Mouse (Mus musculus): Measurements from ENCODE around the gene Rara. TPM values are rescaled to one million over a fixed set of nuclear protein-coding genes. Genes with fewer than 3 reads are reported as not detected.

The Rara gene
- polyA plus RNA-seq, 1 experiment: 27.3 TPM

- H3K4me3 ChIP-seq: no peak overlapping the region
- no peaks in the 10 kb centered on the region for H3K79me2 ChIP-seq (ENCODE audit: control insufficient read depth, insufficient read depth)
- no peak overlapping the region for H3ac ChIP-seq (ENCODE audit: control insufficient read depth, insufficient read length)
- H3K27me3 ChIP-seq (ENCODE audit: control insufficient read depth, insufficient read depth, insufficient read length): no peaks in the 10 kb centered on the region
- TF ChIP-seq POLR2A (IDR thresholded peaks at IDR 0.05; ENCODE audit: insufficient read length, low read depth) (no peak), POLR2AphosphoS2 (IDR thresholded peaks at IDR 0.05; ENCODE audit: insufficient read length, low read depth) (no peak), SRF (IDR thresholded peaks at IDR 0.05; ENCODE audit: control insufficient read depth, insufficient read length, low read depth) (no peak), USF1 (IDR thresholded peaks at IDR 0.05; ENCODE audit: low read depth) (no peak), E2F4 (IDR thresholded peaks at IDR 0.05; ENCODE audit: insufficient read depth) (no peak), MYOD1 (IDR thresholded peaks at IDR 0.05; ENCODE audit: control insufficient read depth in 1 of 3, insufficient read length in 2 of 3, low read depth in 2 of 3) (no peak), TCF12 (IDR thresholded peaks at IDR 0.05; ENCODE audit: insufficient read depth, poor library complexity, severe bottlenecking) (no peak), TCF3 (IDR thresholded peaks at IDR 0.05; ENCODE audit: insufficient read length, low read depth) (no peak)
- no peak overlapping the region for H3K4me2 ChIP-seq (ENCODE audit: low read depth)
- H3K36me3 ChIP-seq (ENCODE audit: control insufficient read depth, insufficient read depth): no peaks in the 10 kb centered on the region
Measured at GRCm38 (mm10) chr11:98924633-98925175, 2.9 kb upstream of the Rara start.

GRCm38 (mm10) chr11:98925265-98925721, 2.3 kb upstream of the Rara start:
- no peak overlapping the region for H3K4me3 ChIP-seq
- no peaks in the 10 kb centered on the region for H3K79me2 ChIP-seq (ENCODE audit: control insufficient read depth, insufficient read depth)
- H3K4me2 ChIP-seq (ENCODE audit: low read depth): peak overlapping the region; percentile 2
- no peak for TF ChIP-seq TCF12 (IDR thresholded peaks at IDR 0.05; ENCODE audit: insufficient read depth, poor library complexity, severe bottlenecking)
- TF ChIP-seq MAX (IDR thresholded peaks at IDR 0.05; ENCODE audit: low read depth): no peak
- TF ChIP-seq MYOG (IDR thresholded peaks at IDR 0.05; ENCODE audit: control insufficient read depth in 1 of 3, insufficient read depth in 1 of 3, insufficient read length in 2 of 3, low read depth in 2 of 3): no peak
- TF ChIP-seq POLR2A (IDR thresholded peaks at IDR 0.05; ENCODE audit: insufficient read length, low read depth): no peak
- TF ChIP-seq SRF (IDR thresholded peaks at IDR 0.05; ENCODE audit: control insufficient read depth, insufficient read length, low read depth): no peak
- no peak for TF ChIP-seq POLR2AphosphoS2 (IDR thresholded peaks at IDR 0.05; ENCODE audit: insufficient read length, low read depth)
- no peak for TF ChIP-seq USF1 (IDR thresholded peaks at IDR 0.05; ENCODE audit: low read depth)
- no peak for TF ChIP-seq CEBPB (IDR thresholded peaks at IDR 0.05; ENCODE audit: insufficient read depth, poor library complexity, severe bottlenecking)
- TF ChIP-seq MYOD1 (IDR thresholded peaks at IDR 0.05; ENCODE audit: control insufficient read depth in 1 of 3, insufficient read length in 2 of 3, low read depth in 2 of 3): no peak
- no peak for TF ChIP-seq TCF3 (IDR thresholded peaks at IDR 0.05; ENCODE audit: insufficient read length, low read depth)
- no peaks in the 10 kb centered on the region for H3K27me3 ChIP-seq (ENCODE audit: control insufficient read depth, insufficient read depth, insufficient read length)
- H3K36me3 ChIP-seq (ENCODE audit: control insufficient read depth, insufficient read depth): no peaks in the 10 kb centered on the region
- no peak overlapping the region for H3ac ChIP-seq (ENCODE audit: control insufficient read depth, insufficient read length)

GRCm38 (mm10) chr11:98925868-98926311, 1.7 kb upstream of the Rara start:
- Histone ChIP-seq H3K79me2 (ENCODE audit: control insufficient read depth, insufficient read depth) (no peaks in the 10 kb centered on the region), H3K4me2 (ENCODE audit: low read depth) (peak overlapping the region; percentile 2), H3K4me3 (no peak overlapping the region), H3ac (ENCODE audit: control insufficient read depth, insufficient read length) (no peak overlapping the region), H3K36me3 (ENCODE audit: control insufficient read depth, insufficient read depth) (no peaks in the 10 kb centered on the region), H3K27me3 (ENCODE audit: control insufficient read depth, insufficient read depth, insufficient read length) (no peaks in the 10 kb centered on the region)
- TF ChIP-seq TCF3 (IDR thresholded peaks at IDR 0.05; ENCODE audit: insufficient read length, low read depth) (no peak), MYOD1 (IDR thresholded peaks at IDR 0.05; ENCODE audit: control insufficient read depth in 1 of 3, insufficient read length in 2 of 3, low read depth in 2 of 3) (no peak), POLR2AphosphoS2 (IDR thresholded peaks at IDR 0.05; ENCODE audit: insufficient read length, low read depth) (no peak), POLR2A (IDR thresholded peaks at IDR 0.05; ENCODE audit: insufficient read length, low read depth) (no peak), USF1 (IDR thresholded peaks at IDR 0.05; ENCODE audit: low read depth) (no peak), CEBPB (IDR thresholded peaks at IDR 0.05; ENCODE audit: insufficient read depth, poor library complexity, severe bottlenecking) (no peak), REST (IDR thresholded peaks at IDR 0.05; ENCODE audit: insufficient read depth, insufficient read length) (no peak), TCF12 (IDR thresholded peaks at IDR 0.05; ENCODE audit: insufficient read depth, poor library complexity, severe bottlenecking) (no peak), SRF (IDR thresholded peaks at IDR 0.05; ENCODE audit: control insufficient read depth, insufficient read length, low read depth) (no peak), E2F4 (IDR thresholded peaks at IDR 0.05; ENCODE audit: insufficient read depth) (no peak), MYOG (IDR thresholded peaks at IDR 0.05; ENCODE audit: control insufficient read depth in 1 of 3, insufficient read depth in 1 of 3, insufficient read length in 2 of 3, low read depth in 2 of 3) (no peak), MAX (IDR thresholded peaks at IDR 0.05; ENCODE audit: low read depth) (no peak)

GRCm38 (mm10) chr11:98926553-98926952, 1.1 kb upstream of the Rara start:
- Histone ChIP-seq H3K27me3 (ENCODE audit: control insufficient read depth, insufficient read depth, insufficient read length) (no peaks in the 10 kb centered on the region), H3K79me2 (ENCODE audit: control insufficient read depth, insufficient read depth) (no peaks in the 10 kb centered on the region), H3K4me2 (ENCODE audit: low read depth) (no peak overlapping the region), H3K4me3 (no peak overlapping the region), H3K36me3 (ENCODE audit: control insufficient read depth, insufficient read depth) (no peaks in the 10 kb centered on the region), H3ac (ENCODE audit: control insufficient read depth, insufficient read length) (no peak overlapping the region)
- TF ChIP-seq E2F4 (IDR thresholded peaks at IDR 0.05; ENCODE audit: insufficient read depth) (no peak), MAX (IDR thresholded peaks at IDR 0.05; ENCODE audit: low read depth) (no peak), POLR2A (IDR thresholded peaks at IDR 0.05; ENCODE audit: insufficient read length, low read depth) (no peak), TCF12 (IDR thresholded peaks at IDR 0.05; ENCODE audit: insufficient read depth, poor library complexity, severe bottlenecking) (no peak), MYOD1 (IDR thresholded peaks at IDR 0.05; ENCODE audit: control insufficient read depth in 1 of 3, insufficient read length in 2 of 3, low read depth in 2 of 3) (no peak), SRF (IDR thresholded peaks at IDR 0.05; ENCODE audit: control insufficient read depth, insufficient read length, low read depth) (no peak), MYOG (IDR thresholded peaks at IDR 0.05; ENCODE audit: control insufficient read depth in 1 of 3, insufficient read depth in 1 of 3, insufficient read length in 2 of 3, low read depth in 2 of 3) (no peak), TCF3 (IDR thresholded peaks at IDR 0.05; ENCODE audit: insufficient read length, low read depth) (no peak), REST (IDR thresholded peaks at IDR 0.05; ENCODE audit: insufficient read depth, insufficient read length) (no peak), USF1 (IDR thresholded peaks at IDR 0.05; ENCODE audit: low read depth) (no peak)
